Mouse (Mus musculus) liver, embryonic 16.5 days (tissue): Measurements from ENCODE around the gene Vdac1. TPM values are rescaled to one million over a fixed set of nuclear protein-coding genes. Genes with fewer than 3 reads are reported as not detected.
"Not testable (repeated sequence)": the region's sequence is repeated elsewhere in the genome, so short reads cannot be mapped to it uniquely, and the experiment has no call there.

Source experiments
- ATAC-seq: fragments of 200-750 bp; cut with Nextera tagmentation; 2 replicates; pipeline ENCODE4 v1.8.0; 2017; ENCODE audit warnings: low read depth, mild to moderate bottlenecking, moderate number of reproducible peaks, moderate library complexity
- H3K27ac ChIP-seq: fragments of 300-500 bp; sonication (generic); 2 replicates; pipeline ENCODE4 v1.5.1; 2014; ENCODE audit warnings: mild to moderate bottlenecking, low read length
- H3K27me3 ChIP-seq: fragments of 300-500 bp; sonication (generic); 2 replicates; pipeline ENCODE4 v1.6.1; 2014; ENCODE audit warnings: low read depth, low read length, mixed read lengths; ENCODE audit not compliant: control insufficient read depth, insufficient read depth
- H3K36me3 ChIP-seq: fragments of 300-500 bp; sonication (generic); 2 replicates; pipeline ENCODE4 v1.6.1; 2014; ENCODE audit warnings: mild to moderate bottlenecking; ENCODE audit not compliant: control insufficient read depth, insufficient read depth
- H3K4me1 ChIP-seq: fragments of 300-500 bp; sonication (generic); 2 replicates; pipeline ENCODE4 v1.6.1; 2014; ENCODE audit warnings: low read depth, low read length, mixed read lengths; ENCODE audit not compliant: control insufficient read depth
- H3K4me2 ChIP-seq: fragments of 300-500 bp; sonication (generic); 2 replicates; pipeline ENCODE4 v1.6.1; 2014; ENCODE audit warnings: low read depth, low read length, mixed read lengths
- H3K4me3 ChIP-seq: fragments of 300-500 bp; sonication (generic); 2 replicates; pipeline ENCODE4 v1.5.1; 2014; ENCODE audit warnings: low read depth, mild to moderate bottlenecking, low read length
- H3K9ac ChIP-seq: fragments of 300-500 bp; sonication (generic); 2 replicates; pipeline ENCODE4 v1.6.1; 2014; ENCODE audit warnings: low read depth, low read length
- H3K9me3 ChIP-seq: fragments of 300-500 bp; sonication (generic); replicated peaks from 2 replicates; pipeline ENCODE4 v1.6.1; 2016; ENCODE audit warnings: low read length; ENCODE audit not compliant: control insufficient read depth
- WGBS: fragments of 180-500 bp; shearing (Covaris S2); extraction: QIAGEN DNeasy Blood & Tissue Kit; methylation state at CpG from one replicate; pipeline ENCODE4 v1.1.7; 2014; ENCODE audit not compliant: insufficient replicate concordance; 5-methylcytosine and 5-hydroxymethylcytosine counted together
- polyA plus RNA-seq: library from polyadenylated mRNA; unstranded; fragments of >200 nt; fragmentation: Nextera tagmentation; extraction: Ambion mirVana; gene quantifications from 2 replicates; pipeline ENCODE4 v1.2.1, GENCODE M21; 2015

Vdac1 gene
- polyA plus RNA-seq, 1 experiment from 2014 or later, result 121 TPM

DNA sequence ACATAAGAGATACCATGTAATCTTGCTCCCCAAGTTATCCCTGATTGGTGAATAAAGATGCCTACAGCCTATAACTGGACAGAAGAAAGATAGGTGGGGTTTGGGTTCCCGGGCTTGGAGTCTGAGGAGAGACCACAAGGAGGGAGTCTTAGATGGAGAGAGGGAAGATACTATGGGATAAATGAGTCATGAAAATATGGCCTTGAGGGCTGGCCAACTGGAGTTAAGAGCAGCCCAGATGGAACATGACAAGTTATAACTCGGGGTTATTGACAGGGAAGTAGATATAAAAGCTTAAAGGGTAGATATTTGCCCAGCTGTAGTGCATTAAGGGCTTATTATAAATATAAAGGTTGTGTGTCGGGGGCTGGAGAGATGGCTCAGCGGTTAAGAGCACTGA, 12.5 kb upstream of the Vdac1 start:
- no peaks in the 10 kb centered on the region for H3K9me3 ChIP-seq
- H3K4me1 ChIP-seq, result peaks cover 32% of the 10 kb centered on the region
- 73% methylated on average over 4 of the region's 4 CpGs for WGBS
- H3K36me3 ChIP-seq, result no peaks in the 10 kb centered on the region
- H3K4me3 ChIP-seq, result no peak overlapping the region
- no peak for ATAC-seq
- H3K27me3 ChIP-seq, result no peaks in the 10 kb centered on the region
- H3K27ac ChIP-seq, result no peak overlapping the region
- no peak overlapping the region for H3K4me2 ChIP-seq
- no peak overlapping the region for H3K9ac ChIP-seq

DNA sequence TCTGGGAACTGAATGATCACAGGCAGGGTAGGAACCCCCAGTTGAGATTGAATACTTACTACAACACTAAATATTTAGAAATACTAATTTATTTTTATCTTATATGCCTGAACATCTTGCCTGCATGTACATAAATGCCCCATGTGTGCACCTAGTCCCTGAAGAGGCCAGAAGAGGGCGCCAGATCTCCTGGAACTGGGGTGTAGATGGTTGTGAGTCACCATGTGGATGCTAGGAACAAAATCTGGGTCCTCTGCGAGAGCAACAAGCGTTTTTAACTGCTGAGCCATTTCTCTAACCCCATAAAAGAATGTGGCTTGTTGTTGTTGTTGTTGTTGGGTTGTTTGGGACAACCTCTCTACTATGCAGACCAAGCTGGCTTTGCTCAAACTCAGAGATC, 11.9 kb upstream of the Vdac1 start:
- H3K9ac ChIP-seq, result no peak overlapping the region
- no peak overlapping the region for H3K27ac ChIP-seq
- H3K4me3 ChIP-seq, result no peak overlapping the region
- no peak overlapping the region for H3K4me2 ChIP-seq
- H3K36me3 ChIP-seq, result no peaks in the 10 kb centered on the region
- H3K27me3 ChIP-seq, result no peaks in the 10 kb centered on the region
- H3K9me3 ChIP-seq, result no peaks in the 10 kb centered on the region
- peaks cover 32% of the 10 kb centered on the region for H3K4me1 ChIP-seq
- ATAC-seq, result no peak
- 44% methylated on average over 3 of the region's 3 CpGs for WGBS

DNA sequence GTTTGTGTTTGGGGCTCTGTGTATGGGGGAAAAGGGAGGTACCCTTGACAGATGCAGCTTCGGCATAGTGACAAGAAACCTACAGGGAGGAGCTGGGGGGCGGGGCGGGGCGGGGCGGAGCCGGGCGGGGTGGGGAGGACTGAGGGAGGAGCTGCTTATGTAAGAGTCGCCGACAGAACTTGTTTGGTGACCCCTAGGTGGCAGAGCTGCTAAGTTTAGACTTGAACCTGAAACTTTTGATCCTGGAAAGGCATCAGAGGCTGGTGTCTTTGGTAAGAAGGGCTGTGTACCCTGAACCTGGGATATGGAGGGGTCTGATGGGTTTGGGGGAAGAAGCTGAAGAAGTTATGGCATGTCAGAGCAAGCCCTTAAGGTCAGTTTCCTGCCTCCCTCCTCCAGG, 9.7 kb upstream of the Vdac1 start:
- H3K4me2 ChIP-seq, result peak overlapping the region; percentile 35
- H3K27me3 ChIP-seq, result no peaks in the 10 kb centered on the region
- peak overlapping the region; percentile 47; the same call in 1 of the 2 replicates for H3K27ac ChIP-seq
- H3K4me3 ChIP-seq, result no peak overlapping the region
- peak; percentile 81 for ATAC-seq
- no peaks in the 10 kb centered on the region for H3K9me3 ChIP-seq
- H3K4me1 ChIP-seq, result peaks cover 23% of the 10 kb centered on the region
- under 1% methylated on average over 8 of the region's 9 CpGs for WGBS
- H3K9ac ChIP-seq, result peak overlapping the region; percentile 19; the same call in 1 of the 2 replicates
- H3K36me3 ChIP-seq, result no peaks in the 10 kb centered on the region

DNA sequence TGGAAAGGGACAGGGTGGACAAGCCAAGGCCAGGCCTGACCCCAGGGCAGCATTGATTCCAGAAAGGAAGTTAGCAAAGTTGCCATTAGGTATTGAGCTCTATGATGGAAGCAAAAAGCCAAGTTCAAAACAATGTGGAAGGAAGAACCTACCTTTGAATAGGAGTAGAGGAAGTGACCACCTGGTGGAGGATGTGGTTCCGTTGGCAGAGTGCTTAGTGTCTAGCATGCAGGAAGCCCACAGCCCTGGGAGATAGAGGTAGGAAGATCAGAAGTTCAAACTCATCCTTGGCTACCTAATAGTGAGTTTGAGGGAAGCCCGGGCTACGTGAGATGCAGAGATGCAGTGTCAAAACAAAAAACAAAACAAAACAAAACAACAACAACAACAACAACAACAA, 8.4 kb upstream of the Vdac1 start:
- Histone ChIP-seq H3K4me1 (peaks cover 14% of the 10 kb centered on the region), H3K27me3 (no peaks in the 10 kb centered on the region), H3K27ac (no peak overlapping the region), H3K9me3 (no peaks in the 10 kb centered on the region), H3K4me3 (no peak overlapping the region), H3K9ac (no peak overlapping the region), H3K36me3 (no peaks in the 10 kb centered on the region), H3K4me2 (no peak overlapping the region)
- WGBS, result 73% methylated on average over 3 of the region's 3 CpGs
- no peak for ATAC-seq

DNA sequence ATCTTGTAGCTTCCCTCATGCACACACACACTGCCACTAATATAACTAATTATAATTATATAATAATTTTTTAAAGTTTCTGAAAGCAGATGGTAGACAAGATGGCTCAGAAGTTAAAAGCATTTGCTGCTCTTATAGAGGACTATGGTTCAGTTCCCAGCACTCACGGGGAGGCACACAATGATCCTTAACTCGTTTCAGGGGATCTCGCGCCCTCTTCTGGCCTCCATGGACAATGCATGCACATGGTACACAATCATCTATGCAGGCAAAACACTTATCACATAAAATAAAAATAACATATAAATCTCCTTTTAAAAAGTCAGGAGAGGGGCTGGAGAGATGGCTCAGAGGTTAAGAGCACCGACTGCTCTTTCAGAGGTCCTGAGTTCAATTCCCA, 6.0 kb upstream of the Vdac1 start:
- Histone ChIP-seq H3K27me3 (no peaks in the 10 kb centered on the region), H3K4me3 (no peak overlapping the region), H3K4me1 (peaks cover 21% of the 10 kb centered on the region), H3K9ac (no peak overlapping the region), H3K36me3 (no peaks in the 10 kb centered on the region), H3K27ac (no peak overlapping the region), H3K4me2 (no peak overlapping the region), H3K9me3 (no peaks in the 10 kb centered on the region)
- 71% methylated on average over 5 of the region's 5 CpGs for WGBS
- ATAC-seq, result no peak

GRCm38 (mm10) chr11:52355601-52356000, 5.1 kb upstream of the Vdac1 start:
- no peak for ATAC-seq
- Histone ChIP-seq H3K27me3 (no peaks in the 10 kb centered on the region), H3K9me3 (no peaks in the 10 kb centered on the region), H3K4me3 (no peak overlapping the region), H3K27ac (no peak overlapping the region), H3K4me1 (peaks cover 27% of the 10 kb centered on the region), H3K4me2 (no peak overlapping the region), H3K36me3 (no peaks in the 10 kb centered on the region), H3K9ac (no peak overlapping the region)
- 77% methylated on average over 1 of the region's 1 CpGs for WGBS

- H3K4me3 ChIP-seq, H3K4me2 ChIP-seq, ATAC-seq, H3K9me3 ChIP-seq, H3K27ac ChIP-seq, H3K36me3 ChIP-seq, H3K9ac ChIP-seq, H3K27me3 ChIP-seq: not testable (repeated sequence)
- 81% methylated on average over 5 of the region's 5 CpGs for WGBS
- peaks cover 19% of the 10 kb centered on the region for H3K4me1 ChIP-seq
Observed at GRCm38 (mm10) chr11:52357091-52357490, 3.6 kb upstream of the Vdac1 start.

DNA sequence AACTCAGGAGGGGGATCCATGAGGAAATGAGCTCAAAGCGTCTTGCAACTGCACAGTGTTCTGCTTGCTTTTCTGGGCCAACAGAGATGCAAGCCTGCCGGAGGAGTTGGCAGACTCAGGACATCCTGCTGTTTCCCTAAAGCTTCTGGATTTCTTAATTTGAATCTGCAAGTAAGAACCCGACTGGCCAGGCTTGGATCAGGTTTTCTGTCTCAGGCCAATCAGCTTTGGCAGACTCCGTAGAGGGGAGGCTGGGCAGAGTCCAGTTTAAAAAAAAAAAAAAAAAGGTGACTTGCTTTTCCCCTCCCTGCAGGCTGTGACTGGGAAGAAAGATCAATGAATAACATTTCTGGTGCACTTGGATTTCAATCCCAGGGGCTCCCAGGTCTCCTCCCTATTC, 2.1 kb upstream of the Vdac1 start:
- Histone ChIP-seq H3K27ac (peak overlapping the region; percentile 45), H3K9ac (no peak overlapping the region), H3K36me3 (no peaks in the 10 kb centered on the region), H3K27me3 (no peaks in the 10 kb centered on the region), H3K4me1 (peaks cover 31% of the 10 kb centered on the region), H3K4me2 (peak overlapping the region; percentile 28; the same call in 1 of the 2 replicates), H3K9me3 (no peaks in the 10 kb centered on the region), H3K4me3 (peak overlapping the region; percentile 24; the same call in 1 of the 2 replicates)
- 55% methylated on average over 4 of the region's 4 CpGs for WGBS
- ATAC-seq, result peak; percentile 16; the same call in 1 of the 2 replicates

- Histone ChIP-seq H3K9me3 (no peaks in the 10 kb centered on the region), H3K36me3 (no peaks in the 10 kb centered on the region), H3K9ac (peak overlapping the region; percentile 97), H3K27ac (peak overlapping the region; percentile 93), H3K4me3 (peak overlapping the region; percentile 91), H3K27me3 (no peaks in the 10 kb centered on the region), H3K4me1 (peaks cover 42% of the 10 kb centered on the region), H3K4me2 (peak overlapping the region; percentile 94)
- ATAC-seq, result no peak
- WGBS, result 11% methylated on average over 22 of the region's 22 CpGs
Observed at GRCm38 (mm10) chr11:52359686-52360470, 782 bp upstream of the Vdac1 start.
